Mouse (Mus musculus) lung, embryonic 14.5 days (tissue): ENCODE measurements around the gene Gm13030. TPM values are rescaled to one million over a fixed set of nuclear protein-coding genes. Genes with fewer than 3 reads are reported as not detected.
A peak's percentile ranks its signal among the peaks of the same experiment; 100 is the strongest.
"Not testable (repeated sequence)": the region's sequence is repeated elsewhere in the genome, so short reads cannot be mapped to it uniquely, and the experiment has no call there.

Experiments
- ATAC-seq: fragments of 200-750 bp; cut with Nextera tagmentation; 2 replicates; pipeline ENCODE4 v1.8.0; 2017; ENCODE audit warnings: mild to moderate bottlenecking, moderate TSS enrichment, moderate library complexity; ENCODE audit not compliant: insufficient read depth
- DNase-seq: peaks from one replicate; pipeline ENCODE4 v3.0.0-alpha.2; 2015
- H3K27ac ChIP-seq: fragments of 300-500 bp; sonication (generic); 2 replicates; pipeline ENCODE4 v1.5.1; 2014; ENCODE audit warnings: low read depth, mild to moderate bottlenecking, moderate library complexity
- H3K27me3 ChIP-seq: fragments of 300-500 bp; sonication (generic); 2 replicates; pipeline ENCODE4 v1.6.1; 2014; ENCODE audit warnings: low read length, control low read depth; ENCODE audit not compliant: insufficient read depth
- H3K36me3 ChIP-seq: fragments of 300-500 bp; sonication (generic); 2 replicates; pipeline ENCODE4 v1.6.1; 2014; ENCODE audit warnings: control low read depth; ENCODE audit not compliant: insufficient read depth
- H3K4me1 ChIP-seq: fragments of 300-500 bp; sonication (generic); 2 replicates; pipeline ENCODE4 v1.6.1; 2014; ENCODE audit warnings: antibody characterized with exemption, control low read depth; ENCODE audit not compliant: insufficient read depth
- H3K4me2 ChIP-seq: fragments of 300-500 bp; sonication (generic); 2 replicates; pipeline ENCODE4 v1.6.1; 2014; ENCODE audit warnings: mild to moderate bottlenecking
- H3K4me3 ChIP-seq: fragments of 300-500 bp; sonication (generic); 2 replicates; pipeline ENCODE4 v1.5.1; 2014; ENCODE audit warnings: low read depth, low read length
- H3K9ac ChIP-seq: fragments of 300-500 bp; sonication (generic); 2 replicates; pipeline ENCODE4 v1.6.1; 2014
- H3K9me3 ChIP-seq: fragments of 300-500 bp; sonication (generic); 2 replicates; pipeline ENCODE4 v1.6.1; 2016; ENCODE audit warnings: low read depth, low read length, control low read depth
- CTCF ChIP-seq: IDR thresholded peaks from 2 replicates; pipeline ENCODE4 v1.5.1; 2016; ENCODE audit warnings: antibody characterized with exemption, low read depth
- WGBS: fragments of 180-500 bp; shearing (Covaris S2); extraction: QIAGEN DNeasy Blood & Tissue Kit; methylation state at CpG from one replicate; pipeline ENCODE4 v1.1.7; 2014; 5-methylcytosine and 5-hydroxymethylcytosine counted together
- polyA plus RNA-seq: library from polyadenylated mRNA; unstranded; fragments of >200 nt; fragmentation: Nextera tagmentation; extraction: Ambion mirVana; gene quantifications from 2 replicates; pipeline ENCODE4 v1.2.1, GENCODE M21; 2014

The Gm13030 gene
- polyA plus RNA-seq, 1 experiment from 2014 or later: not detected

DNA sequence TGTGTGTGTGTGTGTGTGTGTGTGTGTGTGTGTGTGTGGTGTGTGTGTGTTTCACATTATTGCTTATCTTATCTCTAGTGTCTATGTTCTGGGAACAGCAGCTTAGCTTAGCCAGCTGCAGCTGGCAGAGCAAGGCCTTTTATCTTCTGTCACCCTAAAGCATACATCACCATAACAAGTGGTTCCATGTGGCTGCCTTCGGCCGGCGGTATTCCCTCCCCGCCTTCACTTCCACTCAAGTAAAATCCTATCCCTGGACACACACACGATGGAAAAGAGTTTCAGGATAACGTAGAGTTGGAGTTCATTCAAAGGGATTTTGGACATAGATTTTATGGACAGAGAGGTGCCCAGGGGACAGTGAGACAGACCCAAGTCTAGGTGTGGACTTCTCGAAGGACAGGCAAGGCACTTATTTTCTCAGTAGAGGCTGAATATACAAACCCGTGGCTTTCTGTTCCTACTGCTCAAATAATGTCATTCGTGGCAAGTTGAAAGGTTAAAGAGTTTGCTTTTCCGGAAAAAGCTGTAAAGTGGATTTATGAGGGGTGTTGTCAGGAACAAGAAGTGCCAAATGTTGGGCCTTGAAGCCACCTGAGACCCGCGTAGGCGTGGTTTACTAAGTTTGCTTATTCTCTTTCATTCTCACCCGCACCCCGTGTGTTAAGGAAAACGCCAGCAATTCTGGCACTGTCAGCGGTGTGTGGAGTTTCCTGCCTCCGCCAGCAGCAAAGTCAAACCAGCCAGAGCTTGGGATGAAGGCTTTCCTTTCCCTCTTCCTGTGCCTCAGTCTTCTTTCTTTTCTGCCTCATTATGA lies 47.8 kb downstream of the Gm13030 start:
- 4% methylated on average over 18 of the region's 18 CpGs for WGBS
- peak; percentile 77 for DNase-seq

DNA sequence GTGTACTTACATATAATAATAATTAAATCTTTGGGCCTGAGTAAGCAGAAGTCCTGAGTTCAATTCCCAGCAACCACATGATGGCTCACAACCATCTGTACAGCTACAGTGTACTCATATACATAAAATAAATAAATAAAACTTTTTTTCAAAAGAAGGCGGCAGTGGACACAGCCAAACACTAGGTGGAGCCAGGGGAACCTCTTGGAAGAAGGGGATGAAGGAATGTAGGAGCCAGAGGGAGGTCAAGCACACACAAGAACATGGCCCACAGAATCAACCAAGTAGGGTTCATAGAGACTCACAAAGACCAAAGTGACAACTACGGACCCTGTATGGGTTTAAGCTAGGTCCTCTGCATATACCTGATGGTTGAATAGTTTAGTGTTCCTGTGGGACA lies 49.1 kb downstream of the Gm13030 start:
- ATAC-seq (no peak), DNase-seq (peak; percentile 41)
- no peak overlapping the region for H3K4me3 ChIP-seq
- H3K4me1 ChIP-seq: peaks cover 10% of the 10 kb centered on the region; the same call in 1 of the 2 replicates
- 74% methylated on average over 2 of the region's 2 CpGs for WGBS
- no peak overlapping the region for H3K4me2 ChIP-seq
- no peaks in the 10 kb centered on the region for H3K27me3 ChIP-seq
- no peak overlapping the region for H3K27ac ChIP-seq
- peak; percentile 46 for TF ChIP-seq CTCF
- H3K9me3 ChIP-seq: peaks cover 3% of the 10 kb centered on the region; the same call in 1 of the 2 replicates
- H3K36me3 ChIP-seq: no peaks in the 10 kb centered on the region
- no peak overlapping the region for H3K9ac ChIP-seq

More for the DNA sequence above, 47.8 kb downstream of the Gm13030 start:
- no peak for TF ChIP-seq CTCF
- Histone ChIP-seq H3K9ac (no peak overlapping the region), H3K27ac (no peak overlapping the region), H3K27me3 (no peaks in the 10 kb centered on the region), H3K4me2 (peak overlapping the region; percentile 36), H3K4me3 (no peak overlapping the region), H3K4me1 (peaks cover 10% of the 10 kb centered on the region; the same call in 1 of the 2 replicates), H3K36me3 (no peaks in the 10 kb centered on the region), H3K9me3 (peaks cover 3% of the 10 kb centered on the region; the same call in 1 of the 2 replicates)
- peak; percentile 85; the same call in 1 of the 2 replicates for ATAC-seq

GRCm38 (mm10) chr4:138824161-138824560 lies 49.6 kb downstream of the Gm13030 start:
- H3K9me3 ChIP-seq, ATAC-seq, H3K27ac ChIP-seq, H3K9ac ChIP-seq, H3K27me3 ChIP-seq, H3K4me3 ChIP-seq, H3K36me3 ChIP-seq, H3K4me2 ChIP-seq, DNase-seq: not testable (repeated sequence)
- H3K4me1 ChIP-seq: peaks cover 10% of the 10 kb centered on the region; the same call in 1 of the 2 replicates
- 78% methylated on average over 2 of the region's 2 CpGs for WGBS

- Histone ChIP-seq H3K4me1 (peaks cover 3% of the 10 kb centered on the region; the same call in 1 of the 2 replicates), H3K4me3 (no peak overlapping the region), H3K4me2 (no peak overlapping the region), H3K27me3 (no peaks in the 10 kb centered on the region), H3K27ac (no peak overlapping the region), H3K9ac (no peak overlapping the region), H3K9me3 (peaks cover 3% of the 10 kb centered on the region; the same call in 1 of the 2 replicates), H3K36me3 (no peaks in the 10 kb centered on the region)
- DNase-seq (no peak), ATAC-seq (no peak)
- 86% methylated on average over 2 of the region's 2 CpGs for WGBS
- no peak for TF ChIP-seq CTCF
Measured at GRCm38 (mm10) chr4:138821036-138821435, 52.7 kb downstream of the Gm13030 start.

Other genes with a start within 250 kb of the Gm13030 start
- 0.11 and 0.15 TPM in 2 replicates for gene Vwa5b1, start 238.1 kb downstream of the Gm13030 start, polyA plus RNA-seq
- gene Pla2g2c, start 149.2 kb downstream of the Gm13030 start, polyA plus RNA-seq: 0.15 and 0.25 TPM in 2 replicates
- gene Ubxn10, start 136.8 kb downstream of the Gm13030 start, polyA plus RNA-seq: 1.5 and 1.7 TPM in 2 replicates
- gene Pla2g2f, start 116.3 kb downstream of the Gm13030 start, polyA plus RNA-seq: not detected in 2 replicates
- gene Pla2g2d, start 98.2 kb downstream of the Gm13030 start, polyA plus RNA-seq: 0.18 TPM in 1 of 2 replicates, not detected in the other
- 0.46 and 0.61 TPM in 2 replicates for gene Pla2g5, start 10.5 kb downstream of the Gm13030 start, polyA plus RNA-seq
- gene Pla2g2e, start 4.0 kb upstream of the Gm13030 start, polyA plus RNA-seq: not detected in 2 replicates
- 3.0 and 3.2 TPM in 2 replicates for gene Otud3, start 40.0 kb upstream of the Gm13030 start, polyA plus RNA-seq
- gene Rnf186, start 93.1 kb upstream of the Gm13030 start, polyA plus RNA-seq: 0.24 and 0.69 TPM in 2 replicates
- 2.6 and 3.7 TPM in 2 replicates for gene Tmco4, start 98.9 kb upstream of the Gm13030 start, polyA plus RNA-seq
- gene Htr6, start 201.6 kb upstream of the Gm13030 start, polyA plus RNA-seq: not detected in 2 replicates
- 43.8 and 48.0 TPM in 2 replicates for gene Nbl1, start 219.0 kb upstream of the Gm13030 start, polyA plus RNA-seq